Mouse (Mus musculus) ES-Bruce4 (cell line): ENCODE results near the gene Neurl1a. TPM values are rescaled to one million over a fixed set of nuclear protein-coding genes. Genes with fewer than 3 reads are reported as not detected.

Experiments used
- H3K27ac ChIP-seq: 2 replicates; pipeline ENCODE4 v1.5.1; 2012; ENCODE audit warnings: low read length, inconsistent platforms; ENCODE audit not compliant: insufficient read depth
- H3K27me3 ChIP-seq: 2 replicates; pipeline ENCODE4 v1.6.1; 2012; ENCODE audit warnings: mild to moderate bottlenecking, low read length, inconsistent platforms; ENCODE audit not compliant: control insufficient read depth, poor library complexity, insufficient read depth, severe bottlenecking
- H3K36me3 ChIP-seq: 2 replicates; pipeline ENCODE4 v1.6.1; 2012; ENCODE audit warnings: inconsistent platforms, mild to moderate bottlenecking, low read length, moderate library complexity; ENCODE audit not compliant: control insufficient read depth, poor library complexity, insufficient read depth, severe bottlenecking
- H3K4me1 ChIP-seq: one replicate; pipeline ENCODE4 v1.8.1; 2011; ENCODE audit warnings: low read length; ENCODE audit not compliant: control insufficient read depth, insufficient read depth
- H3K4me3 ChIP-seq: 2 replicates; pipeline ENCODE4 v1.5.1; 2011; ENCODE audit warnings: low read depth, mild to moderate bottlenecking, low read length
- H3K9ac ChIP-seq: 2 replicates; pipeline ENCODE4 v1.6.1; 2012; ENCODE audit warnings: low read depth, mild to moderate bottlenecking, inconsistent platforms; ENCODE audit not compliant: poor library complexity, severe bottlenecking
- H3K9me3 ChIP-seq: replicated peaks from 2 replicates; pipeline ENCODE4 v1.6.1; 2012; ENCODE audit warnings: mild to moderate bottlenecking, low read length, inconsistent platforms; ENCODE audit not compliant: control insufficient read depth, poor library complexity, insufficient read depth, severe bottlenecking
- CTCF ChIP-seq: IDR thresholded peaks from one replicate; pipeline ENCODE4 v1.8.1; 2011; ENCODE audit warnings: low read depth, low read length
- EP300 ChIP-seq: IDR thresholded peaks from 2 replicates; pipeline ENCODE4 v1.6.1; 2011; ENCODE audit warnings: low read depth, low read length; ENCODE audit not compliant: insufficient read depth
- POLR2A ChIP-seq: IDR thresholded peaks from one replicate; pipeline ENCODE4 v1.8.1; 2011; ENCODE audit warnings: low read length; ENCODE audit not compliant: insufficient read depth
- polyA plus RNA-seq: library from polyadenylated mRNA; stranded (reverse); fragments of >200 nt; gene quantifications from 2 replicates; pipeline ENCODE4 v1.2.4, GENCODE M21; 2011; ENCODE audit warnings: low read depth; ENCODE audit not compliant: missing spikeins, insufficient read depth, insufficient read length

The Neurl1a gene
- polyA plus RNA-seq, 1 experiment, result 8.1 TPM

- Histone ChIP-seq H3K27ac (no peak overlapping the region), H3K9me3 (no peaks in the 10 kb centered on the region), H3K36me3 (no peaks in the 10 kb centered on the region), H3K4me1 (peaks cover 3% of the 10 kb centered on the region), H3K27me3 (no peaks in the 10 kb centered on the region), H3K9ac (no peak overlapping the region), H3K4me3 (no peak overlapping the region)
- TF ChIP-seq POLR2A (no peak), CTCF (no peak), EP300 (no peak)
These were observed 102.3 kb downstream of the Neurl1a start for GRCm38 (mm10) chr19:47280894-47281293.

GRCm38 (mm10) chr19:47282050-47282454 is 103.4 kb downstream of the Neurl1a start:
- Histone ChIP-seq H3K9me3 (no peaks in the 10 kb centered on the region), H3K36me3 (no peaks in the 10 kb centered on the region), H3K4me1 (peaks cover 11% of the 10 kb centered on the region), H3K27ac (no peak overlapping the region), H3K4me3 (no peak overlapping the region), H3K9ac (no peak overlapping the region), H3K27me3 (no peaks in the 10 kb centered on the region)
- no peak for TF ChIP-seq EP300
- TF ChIP-seq CTCF, result no peak
- TF ChIP-seq POLR2A, result no peak

- no peak overlapping the region for H3K27ac ChIP-seq
- no peak overlapping the region for H3K9ac ChIP-seq
- no peaks in the 10 kb centered on the region for H3K36me3 ChIP-seq
- peaks cover 11% of the 10 kb centered on the region for H3K4me1 ChIP-seq
- H3K27me3 ChIP-seq, result no peaks in the 10 kb centered on the region
- H3K4me3 ChIP-seq, result no peak overlapping the region
- TF ChIP-seq POLR2A (no peak), CTCF (no peak), EP300 (no peak)
- no peaks in the 10 kb centered on the region for H3K9me3 ChIP-seq
These were observed 104.1 kb downstream of the Neurl1a start for GRCm38 (mm10) chr19:47282688-47283215.

GRCm38 (mm10) chr19:47285581-47285980 is 107.0 kb downstream of the Neurl1a start:
- no peaks in the 10 kb centered on the region for H3K36me3 ChIP-seq
- H3K4me1 ChIP-seq, result peaks cover 11% of the 10 kb centered on the region
- no peaks in the 10 kb centered on the region for H3K9me3 ChIP-seq
- H3K27ac ChIP-seq, result no peak overlapping the region
- no peak overlapping the region for H3K9ac ChIP-seq
- no peaks in the 10 kb centered on the region for H3K27me3 ChIP-seq
- no peak for TF ChIP-seq CTCF
- TF ChIP-seq EP300, result 0 out of 2 replicates have a peak, but pooled peaks have one; percentile 65
- H3K4me3 ChIP-seq, result no peak overlapping the region

GRCm38 (mm10) chr19:47286886-47287450 is 108.3 kb downstream of the Neurl1a start:
- peak overlapping the region; percentile 9; the same call in 1 of the 2 replicates for H3K4me3 ChIP-seq
- no peak overlapping the region for H3K9ac ChIP-seq
- no peaks in the 10 kb centered on the region for H3K36me3 ChIP-seq
- H3K9me3 ChIP-seq, result no peaks in the 10 kb centered on the region
- 0 out of 2 replicates have a peak overlapping the region, but pooled peaks have one; percentile 16 for H3K27ac ChIP-seq
- H3K27me3 ChIP-seq, result no peaks in the 10 kb centered on the region
- peaks cover 11% of the 10 kb centered on the region for H3K4me1 ChIP-seq
- TF ChIP-seq EP300 (peak; percentile 61; the same call in 1 of the 2 replicates), POLR2A (no peak)

GRCm38 (mm10) chr19:47291307-47292080 is 112.9 kb downstream of the Neurl1a start:
- Histone ChIP-seq H3K9ac (no peak overlapping the region), H3K27me3 (no peaks in the 10 kb centered on the region), H3K4me3 (no peak overlapping the region), H3K36me3 (no peaks in the 10 kb centered on the region), H3K27ac (no peak overlapping the region), H3K9me3 (no peaks in the 10 kb centered on the region), H3K4me1 (peaks cover 2% of the 10 kb centered on the region)
- no peak for TF ChIP-seq POLR2A
- peak; percentile 61; the same call in 1 of the 2 replicates for TF ChIP-seq EP300
